ENCODE assay signal across 8 mouse cellular contexts in genomic region chr8:60889131-60889842, GRCm38 (mm10). TPM values are rescaled to one million over a fixed set of nuclear protein-coding genes. Genes with fewer than 3 reads are reported as not detected.
DNase-seq lines count a peak whose midpoint lies in the region; ATAC-seq and TF ChIP-seq lines count a peak whose summit lies in the region.

No protein-coding gene starts in this region.

- H3K79me2 ChIP-seq in MEL (ENCODE audit: control insufficient read depth, insufficient read depth, low read length, poor library complexity) = peaks cover 29% of the 10 kb centered on the region

- no peak for TF ChIP-seq CTCF in MEL (IDR thresholded peaks at IDR 0.05 in 2 of 3, conservative IDR thresholded peaks at IDR 0.05 in 1 of 3; ENCODE audit: control insufficient read depth in 1 of 3, insufficient read depth in 1 of 3, low read depth in 2 of 3, low read length in 3 of 3, poor library complexity in 1 of 3, severe bottlenecking in 1 of 3)

- TF ChIP-seq POLR2A in MEL (IDR thresholded peaks at IDR 0.05; ENCODE audit: control insufficient read depth in 1 of 2, insufficient read depth in 1 of 2, low read depth in 1 of 2, low read length in 2 of 2, poor library complexity in 1 of 2) = no peak

- no peak for DNase-seq in heart, postnatal 4 days
- DNase-seq in MEL (ENCODE audit: low read depth, low spot score) = peak; percentile 35
- DNase-seq in embryo, embryonic 11 days = no peak
- no peak for DNase-seq in testis, postnatal 14 days (ENCODE audit: low spot score)
- DNase-seq in testis, postnatal 10 days (ENCODE audit: low spot score) = no peak

- H3K9me3 ChIP-seq in heart, embryonic 13.5 days = no peaks in the 10 kb centered on the region
- no peaks in the 10 kb centered on the region for H3K9me3 ChIP-seq in MEL (replicated peaks; ENCODE audit: insufficient read depth, low read length)
- no peaks in the 10 kb centered on the region for H3K9me3 ChIP-seq in hindbrain, embryonic 15.5 days
- no peaks in the 10 kb centered on the region for H3K9me3 ChIP-seq in midbrain, embryonic 12.5 days

- no peak overlapping the region for H3K27ac ChIP-seq in heart, embryonic 13.5 days (replicated peaks)
- no peak overlapping the region; the same call in 1 of the 2 replicates for H3K27ac ChIP-seq in MEL (ENCODE audit: control insufficient read depth, low read depth, low read length)
- H3K27ac ChIP-seq in hindbrain, embryonic 15.5 days (replicated peaks) = no peak overlapping the region
- no peak overlapping the region for H3K27ac ChIP-seq in midbrain, embryonic 12.5 days (replicated peaks)

- TF ChIP-seq RAD21 in MEL (IDR thresholded peaks at IDR 0.05; ENCODE audit: low read depth, low read length) = no peak

- peaks cover 37% of the 10 kb centered on the region for H3K4me1 ChIP-seq in heart, embryonic 13.5 days
- H3K4me1 ChIP-seq in MEL (ENCODE audit: control insufficient read depth in 1 of 2, insufficient read depth in 2 of 2, low read length in 2 of 2) = peaks cover 0 to 25% of the 10 kb centered on the region in 2 experiments; a peak in 2 of 4 replicates
- H3K4me1 ChIP-seq in hindbrain, embryonic 15.5 days (replicated peaks) = peaks cover 22% of the 10 kb centered on the region
- peaks cover 18% of the 10 kb centered on the region for H3K4me1 ChIP-seq in midbrain, embryonic 12.5 days

- peak overlapping the region; percentile 77 for H3K4me2 ChIP-seq in heart, embryonic 13.5 days
- H3K4me2 ChIP-seq in hindbrain, embryonic 15.5 days = peak overlapping the region; percentile 68
- H3K4me2 ChIP-seq in midbrain, embryonic 12.5 days (replicated peaks) = peak overlapping the region; percentile 76; the same call in 1 of the 2 replicates

- WGBS in heart, embryonic 13.5 days = 75% methylated on average over 11 of the region's 11 CpGs
- 87% methylated on average over 11 of the region's 11 CpGs for WGBS in hindbrain, embryonic 15.5 days
- 83% methylated on average over 11 of the region's 11 CpGs for WGBS in midbrain, embryonic 12.5 days

- H3K9ac ChIP-seq in heart, embryonic 13.5 days = no peak overlapping the region
- peak overlapping the region; percentile 17; the same call in 1 of the 2 replicates for H3K9ac ChIP-seq in MEL (ENCODE audit: control insufficient read depth, low read depth, low read length, poor library complexity, severe bottlenecking)
- no peak overlapping the region for H3K9ac ChIP-seq in hindbrain, embryonic 15.5 days
- no peak overlapping the region for H3K9ac ChIP-seq in midbrain, embryonic 12.5 days (replicated peaks)

- no peak for TF ChIP-seq EP300 in MEL (IDR thresholded peaks at IDR 0.05; ENCODE audit: low read depth in 1 of 2, low read length in 2 of 2)

- ATAC-seq in heart, embryonic 13.5 days (ENCODE audit: extremely low read depth, insufficient number of reproducible peaks, low FRiP score, low TSS enrichment) = no peak
- ATAC-seq in hindbrain, embryonic 15.5 days (ENCODE audit: low FRiP score, low read depth) = no peak
- no peak for ATAC-seq in midbrain, embryonic 12.5 days (ENCODE audit: low FRiP score, low read depth)

- peaks cover 12% of the 10 kb centered on the region; the same call in 1 of the 2 replicates for H3K36me3 ChIP-seq in heart, embryonic 13.5 days
- peaks cover 2 to 31% of the 10 kb centered on the region in 2 experiments; a peak in 3 of 4 replicates for H3K36me3 ChIP-seq in MEL (ENCODE audit: control insufficient read depth in 1 of 2, insufficient read depth in 2 of 2, low read length in 2 of 2)
- 0 out of 2 replicates have a peak, but pooled peaks cover 3% of the 10 kb centered on the region for H3K36me3 ChIP-seq in hindbrain, embryonic 15.5 days
- 0 out of 2 replicates have a peak, but pooled peaks cover 3% of the 10 kb centered on the region for H3K36me3 ChIP-seq in midbrain, embryonic 12.5 days

- no peaks in the 10 kb centered on the region for H3K27me3 ChIP-seq in heart, embryonic 13.5 days (replicated peaks)
- H3K27me3 ChIP-seq in MEL (ENCODE audit: control insufficient read depth in 1 of 2, insufficient read depth in 2 of 2, low read length in 2 of 2) = no peaks in the 10 kb centered on the region
- no peaks in the 10 kb centered on the region for H3K27me3 ChIP-seq in hindbrain, embryonic 15.5 days
- H3K27me3 ChIP-seq in midbrain, embryonic 12.5 days = no peaks in the 10 kb centered on the region

- H3K4me3 ChIP-seq in heart, embryonic 13.5 days = peak overlapping the region; percentile 66
- peak overlapping the region; percentile 40 to 46 for H3K4me3 ChIP-seq in MEL (ENCODE audit: control insufficient read depth in 1 of 2, insufficient read depth in 1 of 2, low read depth in 2 of 2, low read length in 2 of 2)
- H3K4me3 ChIP-seq in hindbrain, embryonic 15.5 days = peak overlapping the region; percentile 59; the same call in 1 of the 2 replicates
- H3K4me3 ChIP-seq in midbrain, embryonic 12.5 days = no peak overlapping the region

TF ChIP-seq in MEL, 35 proteins besides CTCF, POLR2A, EP300 and RAD21:
- TF ChIP-seq JUND (IDR thresholded peaks at IDR 0.05; ENCODE audit: low read depth, low read length) = peak; percentile 82; the same call in 1 of the 2 replicates
- no peak for TF ChIP-seq MYB (IDR thresholded peaks at IDR 0.05; ENCODE audit: low read depth, low read length)

RNA-seq across cellular contexts. Expression of gene Hpf1, which starts 0.9 kb away (rescaled TPM):
- polyA plus RNA-seq in heart, embryonic 13.5 days (2015; fragmentation: Nextera tagmentation; extraction: Ambion mirVana) = 64.2 and 65.0 TPM in 2 replicates
- 10 to 100 TPM; 32.2 to 32.3 TPM for total RNA-seq in heart, postnatal 4 days (2021)
- total RNA-seq in MEL (2012; rRNA removed) = 73.2 and 74.4 TPM in 2 replicates
- polyA plus RNA-seq in MEL (2012; ENCODE audit: insufficient read depth in 1 of 2, insufficient read length in 2 of 2, low read depth in 1 of 2, low replicate concordance in 2 of 2, missing spikeins in 1 of 2) = 10 to 100 TPM in 1 of 2 experiments, not detected in 1; 83.5 TPM
- polyA plus RNA-seq in hindbrain, embryonic 15.5 days (2015; fragmentation: Nextera tagmentation; extraction: Ambion mirVana) = 95.2 and 97.0 TPM in 2 replicates
- polyA plus RNA-seq in midbrain, embryonic 12.5 days (2016; fragmentation: Nextera tagmentation; extraction: Ambion mirVana) = 114 and 117 TPM in 2 replicates
